Mouse (Mus musculus): ENCODE results near the gene Cd274.

GRCm38 (mm10) chr19:29360251-29360650, 7.0 kb upstream of the Cd274 start:
- TF ChIP-seq CTCF (IDR thresholded peaks at IDR 0.05; ENCODE audit: insufficient read depth, low read depth, low read length) (no peak), POLR2A (IDR thresholded peaks at IDR 0.05; ENCODE audit: insufficient read depth, low read depth, low read length) (no peak)
